Mouse (Mus musculus): ENCODE data around the gene Tmem98.

The Tmem98 gene

GRCm38 (mm10) chr11:80854908-80855307 is 44.9 kb downstream of the Tmem98 start:
- DNase-seq (ENCODE audit: low spot score) = no peak

GRCm38 (mm10) chr11:80856827-80857226 is 46.9 kb downstream of the Tmem98 start:
- no peak for DNase-seq (ENCODE audit: low spot score)

GRCm38 (mm10) chr11:80858065-80858464 is 48.1 kb downstream of the Tmem98 start, which contains the start of gene Spaca3:
Gene Spaca3 (plus strand): TSS chr11:80858365.
- no peak for DNase-seq (ENCODE audit: low spot score)

- no peak for DNase-seq (ENCODE audit: low spot score)
Observed at GRCm38 (mm10) chr11:80862941-80863340, 53.0 kb downstream of the Tmem98 start.

- DNase-seq (ENCODE audit: low spot score) = no peak
Observed at GRCm38 (mm10) chr11:80868039-80868438, 58.1 kb downstream of the Tmem98 start.
